Mouse (Mus musculus): ENCODE results near the gene Zfp839. TPM values are rescaled to one million over a fixed set of nuclear protein-coding genes. Genes with fewer than 3 reads are reported as not detected.

Zfp839 gene
- polyA plus RNA-seq (2012; rRNA removed): 1.7 TPM in 2 replicates

GRCm38 (mm10) chr12:110850010-110850928 lies at the start of gene Zfp839:
Gene Zfp839 (plus strand): TSS chr12:110850253.

GRCm38 (mm10) chr12:110840348-110841198 lies 9.5 kb upstream of the Zfp839 start, which contains the start of gene Mok:
Gene Mok (minus strand): TSS chr12:110840939.

DNA sequence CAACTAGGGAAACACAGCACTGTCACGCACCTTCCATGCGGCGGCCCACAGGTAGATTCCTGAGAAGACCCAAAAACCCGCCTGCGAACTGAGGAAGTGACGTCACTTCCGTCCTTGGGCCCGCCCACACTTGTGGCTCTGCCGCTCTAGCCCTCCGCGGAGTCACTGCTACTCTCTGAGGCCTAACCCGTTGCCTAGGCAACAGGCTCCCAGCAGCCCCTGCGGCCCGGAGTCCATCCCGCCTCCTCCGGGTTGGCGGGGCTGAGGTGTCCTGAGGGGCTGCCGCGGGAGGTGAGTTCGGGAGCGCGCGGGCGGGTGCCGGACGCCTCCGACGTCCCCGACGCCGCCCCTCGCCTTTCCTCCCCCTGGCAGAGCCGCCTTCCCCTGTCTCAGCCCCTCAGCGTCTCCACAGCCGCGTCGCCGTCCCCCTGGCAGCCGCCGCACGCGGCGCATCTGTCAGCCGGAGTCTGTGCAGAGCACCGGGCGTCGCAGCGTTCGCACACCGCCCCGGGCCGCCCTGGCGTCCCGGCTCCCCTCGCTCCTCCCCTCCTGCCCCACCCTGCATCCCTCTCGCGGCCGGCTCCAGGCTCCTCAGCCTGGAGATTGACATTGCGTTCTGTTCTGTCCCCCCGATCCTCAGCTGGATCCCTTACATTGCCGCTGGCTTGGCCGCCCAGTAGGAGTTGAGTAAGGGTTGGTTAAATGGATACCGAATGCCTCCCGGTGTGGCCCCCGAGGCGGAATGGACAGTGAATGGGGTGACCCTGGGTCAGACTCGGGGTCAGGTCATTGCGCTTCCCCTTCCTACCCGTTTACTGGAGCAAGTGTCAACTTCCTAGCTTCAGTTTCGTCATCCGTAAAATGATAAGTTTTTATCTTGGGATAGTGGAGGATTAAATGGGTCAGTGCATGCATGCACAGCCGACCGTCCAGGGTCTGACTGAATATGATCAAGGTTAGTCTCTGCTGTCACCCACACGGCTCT lies 39.3 kb downstream of the Zfp839 start, which contains the start of the genes Cinp and Tecpr2:
Gene Cinp (minus strand): TSS at position 110 of the 985 bp plus-strand sequence.
Gene Tecpr2 (plus strand): TSS at position 229 of the 985 bp plus-strand sequence.

Other genes with a start within 250 kb of the Zfp839 start
- 24.0 and 25.9 TPM in 2 replicates for gene Dync1h1, start 248.8 kb upstream of the Zfp839 start, polyA plus RNA-seq (2012; rRNA removed)
- gene 1700001K19Rik, start 167.6 kb upstream of the Zfp839 start, polyA plus RNA-seq (2012; rRNA removed): not detected in 2 replicates
- gene Hsp90aa1, start 147.5 kb upstream of the Zfp839 start, polyA plus RNA-seq (2012; rRNA removed): 200 and 210 TPM in 2 replicates
- 9.0 and 11.1 TPM in 2 replicates for gene Wdr20, start 112.3 kb upstream of the Zfp839 start, polyA plus RNA-seq (2012; rRNA removed)
- gene Mok, start 9.3 kb upstream of the Zfp839 start, polyA plus RNA-seq (2012; rRNA removed): 0.18 and 0.28 TPM in 2 replicates
- gene Cinp, start 38.9 kb downstream of the Zfp839 start, polyA plus RNA-seq (2012; rRNA removed): 43.1 and 52.0 TPM in 2 replicates
- 2.0 and 2.4 TPM in 2 replicates for gene Tecpr2, start 39.0 kb downstream of the Zfp839 start, polyA plus RNA-seq (2012; rRNA removed)
- gene Ankrd9, start 128.8 kb downstream of the Zfp839 start, polyA plus RNA-seq (2012; rRNA removed): 40.1 and 44.5 TPM in 2 replicates
- 8.0 and 10.3 TPM in 2 replicates for gene Rcor1, start 189.1 kb downstream of the Zfp839 start, polyA plus RNA-seq (2012; rRNA removed)